Mouse (Mus musculus) embryonic facial prominence, embryonic 10.5 days (tissue): ENCODE measurements at regions not wholly inside any gene's neighbourhood (a gene's known extent, or its start where the extent isn't known, plus 50 kb on each side); places are given as distances from the start of the nearest gene placed in this dataset.
A peak's percentile ranks its signal among the peaks of the same experiment; 100 is the strongest.
"Not testable (repeated sequence)": the region's sequence is repeated elsewhere in the genome, so short reads cannot be mapped to it uniquely, and the experiment has no call there.

Experiments used
- DNase-seq: peaks from one replicate; pipeline ENCODE4 v3.0.0-alpha.2; 2017; ENCODE audit warnings: low spot score
- H3K27ac ChIP-seq: fragments of 300-500 bp; sonication (generic); replicated peaks from 2 replicates; pipeline ENCODE4 v1.5.1; 2016; ENCODE audit warnings: mild to moderate bottlenecking
- H3K27me3 ChIP-seq: fragments of 300-500 bp; sonication (generic); replicated peaks from 2 replicates; pipeline ENCODE4 v1.6.1; 2016; ENCODE audit warnings: low read depth, mild to moderate bottlenecking; ENCODE audit not compliant: poor library complexity, severe bottlenecking
- H3K36me3 ChIP-seq: fragments of 300-500 bp; sonication (generic); replicated peaks from 2 replicates; pipeline ENCODE4 v1.6.1; 2016; ENCODE audit warnings: mild to moderate bottlenecking, moderate library complexity
- H3K4me1 ChIP-seq: fragments of 300-500 bp; sonication (generic); 2 replicates; pipeline ENCODE4 v1.6.1; 2016
- H3K4me3 ChIP-seq: fragments of 300-500 bp; sonication (generic); 2 replicates; pipeline ENCODE4 v1.5.1; 2016; ENCODE audit warnings: mild to moderate bottlenecking, moderate library complexity
- H3K9me3 ChIP-seq: fragments of 300-500 bp; sonication (generic); 2 replicates; pipeline ENCODE4 v1.6.1; 2016; ENCODE audit warnings: mild to moderate bottlenecking
- WGBS: fragments of 180-500 bp; shearing (Covaris S2); methylation state at CpG from one replicate; pipeline ENCODE4 v1.1.7; 2016; 5-methylcytosine and 5-hydroxymethylcytosine counted together

DNA sequence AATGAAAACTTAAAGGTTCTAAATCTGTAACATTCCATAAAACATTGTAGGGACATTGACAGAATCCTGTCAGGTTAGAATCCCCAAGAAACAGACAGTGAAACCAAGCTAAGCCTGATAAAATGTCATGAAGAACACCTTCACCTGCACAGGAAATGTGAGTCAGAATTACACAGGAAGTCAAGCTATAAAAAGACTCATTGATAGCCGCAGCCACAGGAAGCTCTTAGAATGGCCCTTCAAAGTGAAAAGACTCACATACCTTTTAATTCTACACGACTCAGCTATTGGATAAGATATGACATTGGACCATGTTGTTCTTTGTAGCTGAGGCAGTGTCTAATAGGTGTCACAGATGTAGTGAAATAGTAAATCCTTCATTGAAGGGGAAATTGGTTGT lies 55.3 kb downstream of the Spin2c start:
- Histone ChIP-seq H3K4me1 (no peaks in the 10 kb centered on the region), H3K27me3 (no peaks in the 10 kb centered on the region), H3K4me3 (no peak overlapping the region), H3K27ac (no peak overlapping the region), H3K9me3 (no peaks in the 10 kb centered on the region), H3K36me3 (no peaks in the 10 kb centered on the region)
- no peak for DNase-seq
- 57% methylated on average over 2 of the region's 2 CpGs for WGBS

GRCm38 (mm10) chrX:153927996-153928395 lies 84.4 kb downstream of the Samt1 start:
- no peaks in the 10 kb centered on the region for H3K9me3 ChIP-seq
- H3K36me3 ChIP-seq: no peaks in the 10 kb centered on the region
- DNase-seq: no peak
- no peak overlapping the region for H3K4me3 ChIP-seq
- H3K27ac ChIP-seq: no peak overlapping the region
- 88% methylated on average over 3 of the region's 3 CpGs for WGBS
- no peaks in the 10 kb centered on the region for H3K4me1 ChIP-seq
- no peaks in the 10 kb centered on the region for H3K27me3 ChIP-seq

- 77% methylated on average over 2 of the region's 2 CpGs for WGBS
These were observed 79.9 kb downstream of the Samt1 start for GRCm38 (mm10) chrX:153932586-153932985.

DNA sequence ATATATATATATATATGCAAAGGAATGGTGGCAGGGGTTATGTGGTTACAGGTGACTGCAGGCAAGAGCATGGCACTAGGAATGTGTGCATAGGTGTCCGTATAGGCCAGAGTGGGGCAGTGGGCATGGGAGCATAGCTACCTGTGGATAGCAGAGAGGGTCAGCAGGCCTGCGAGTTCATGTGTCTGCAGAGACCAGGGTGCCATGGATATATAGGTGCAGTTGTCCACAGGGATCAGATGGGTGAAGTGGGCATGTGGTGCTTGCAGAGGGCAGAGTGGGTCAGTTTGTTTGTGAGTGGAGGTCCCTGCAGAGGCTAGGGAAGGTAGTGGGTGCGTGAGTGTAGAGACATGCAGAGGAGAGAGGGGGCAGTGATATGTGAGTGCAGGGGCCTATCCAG lies 76.3 kb downstream of the Samt1 start:
- DNase-seq: peak; percentile 0
- Histone ChIP-seq H3K4me1 (no peaks in the 10 kb centered on the region), H3K27ac (no peak overlapping the region), H3K4me3 (no peak overlapping the region), H3K9me3 (0 out of 2 replicates have a peak, but pooled peaks cover 5% of the 10 kb centered on the region), H3K27me3 (no peaks in the 10 kb centered on the region), H3K36me3 (no peaks in the 10 kb centered on the region)
- 90% methylated on average over 3 of the region's 3 CpGs for WGBS

More at GRCm38 (mm10) chrX:153932586-153932985, 79.9 kb downstream of the Samt1 start:
- Histone ChIP-seq H3K4me1 (no peaks in the 10 kb centered on the region), H3K4me3 (no peak overlapping the region), H3K36me3 (no peaks in the 10 kb centered on the region), H3K27me3 (no peaks in the 10 kb centered on the region), H3K27ac (no peak overlapping the region), H3K9me3 (no peaks in the 10 kb centered on the region)
- peak; percentile 8 for DNase-seq

- Histone ChIP-seq H3K4me1 (no peaks in the 10 kb centered on the region), H3K27ac (no peak overlapping the region), H3K4me3 (no peak overlapping the region), H3K27me3 (no peaks in the 10 kb centered on the region), H3K36me3 (no peaks in the 10 kb centered on the region), H3K9me3 (0 out of 2 replicates have a peak, but pooled peaks cover 5% of the 10 kb centered on the region)
- DNase-seq: peak; percentile 3
These were observed 75.1 kb downstream of the Samt1 start for GRCm38 (mm10) chrX:153937346-153937745.

- Histone ChIP-seq H3K27ac (no peak overlapping the region), H3K4me1 (no peaks in the 10 kb centered on the region), H3K4me3 (no peak overlapping the region), H3K9me3 (0 out of 2 replicates have a peak, but pooled peaks cover 5% of the 10 kb centered on the region), H3K27me3 (no peaks in the 10 kb centered on the region), H3K36me3 (no peaks in the 10 kb centered on the region)
- no peak for DNase-seq
- 87% methylated on average over 7 of the region's 7 CpGs for WGBS
These were observed 72.4 kb downstream of the Samt1 start for GRCm38 (mm10) chrX:153940089-153940488.

DNA sequence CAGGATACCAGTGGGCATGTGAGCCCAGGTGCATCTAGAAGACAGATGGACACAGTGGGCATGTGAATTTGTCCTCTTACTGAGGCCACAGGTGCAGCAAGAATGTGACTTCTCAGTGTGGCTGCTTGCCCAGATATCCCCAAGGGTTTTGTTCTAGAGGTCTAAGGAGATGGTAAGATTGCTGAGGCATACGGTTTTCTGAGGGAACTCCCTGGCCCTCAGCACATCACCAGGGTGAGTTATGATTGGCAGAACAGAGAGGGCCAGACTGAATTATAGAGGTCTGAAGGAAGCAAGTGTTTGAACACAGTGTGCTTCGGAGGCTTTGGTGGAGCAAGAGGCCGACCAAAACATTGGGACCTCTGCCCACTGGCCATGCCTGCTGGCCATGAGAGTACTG lies 71.3 kb downstream of the Samt1 start:
- H3K27me3 ChIP-seq, H3K36me3 ChIP-seq, H3K9me3 ChIP-seq, H3K27ac ChIP-seq, H3K4me1 ChIP-seq, H3K4me3 ChIP-seq: not testable (repeated sequence)
- peak; percentile 2 for DNase-seq
- WGBS: 86% methylated on average over 3 of the region's 3 CpGs
